Mouse (Mus musculus) gastrocnemius, adult 18-20 months (tissue): Measurements from ENCODE around the gene Cox11. TPM values are rescaled to one million over a fixed set of nuclear protein-coding genes. Genes with fewer than 3 reads are reported as not detected.
A peak's percentile ranks its signal among the peaks of the same experiment; 100 is the strongest.

Experiments used
- DNase-seq: peaks from one replicate; pipeline ENCODE4 v3.0.0; 2021; ENCODE audit warnings: low spot score
- total RNA-seq, 2 experiments: library from RNA; stranded (reverse); gene quantifications; 2 replicates each; pipeline ENCODE4 v1.2.3; 2021

The Cox11 gene
- total RNA-seq, 2 experiments from 2014 or later = 22.1 to 23.6 TPM

- DNase-seq = no peak
Observed at GRCm38 (mm10) chr11:90663618-90664297, 25.8 kb downstream of the Cox11 start.

GRCm38 (mm10) chr11:90664345-90664986, 26.5 kb downstream of the Cox11 start:
- no peak for DNase-seq

- peak; percentile 16 for DNase-seq
Observed at GRCm38 (mm10) chr11:90665161-90665560, 27.2 kb downstream of the Cox11 start.

- DNase-seq = no peak
Observed at GRCm38 (mm10) chr11:90666144-90666757, 28.3 kb downstream of the Cox11 start.

GRCm38 (mm10) chr11:90666916-90667315, 28.9 kb downstream of the Cox11 start:
- DNase-seq = no peak

GRCm38 (mm10) chr11:90667325-90667724, 29.4 kb downstream of the Cox11 start:
- no peak for DNase-seq

GRCm38 (mm10) chr11:90675479-90676110, 37.6 kb downstream of the Cox11 start:
- no peak for DNase-seq

- no peak for DNase-seq
Observed at GRCm38 (mm10) chr11:90677027-90677426, 39.1 kb downstream of the Cox11 start.

DNA sequence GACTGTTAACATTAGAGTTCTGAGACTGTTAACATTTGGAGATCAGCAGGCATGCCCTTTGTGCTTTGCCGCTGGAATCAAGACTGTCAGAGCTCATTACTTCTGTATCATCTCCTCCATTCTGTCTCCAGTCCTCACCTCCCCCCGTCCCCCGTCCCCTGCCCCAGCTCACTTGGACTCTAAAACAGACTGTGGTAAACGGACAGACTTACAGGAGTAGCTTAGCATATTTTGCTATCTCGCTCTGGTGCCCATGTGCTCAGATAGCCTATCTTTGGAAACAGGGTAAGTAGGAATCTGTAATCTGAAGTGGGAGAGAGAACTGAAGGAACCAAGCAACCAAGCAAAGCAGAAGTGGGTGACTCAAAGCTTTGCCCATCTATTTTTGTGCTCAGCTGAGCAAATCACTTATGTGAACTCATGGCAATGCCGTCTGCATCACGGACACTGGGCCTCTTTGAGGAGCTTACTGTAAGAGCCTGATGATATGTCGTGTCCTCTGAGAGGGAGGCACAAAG, 39.9 kb downstream of the Cox11 start:
- no peak for DNase-seq

GRCm38 (mm10) chr11:90678582-90678981, 40.6 kb downstream of the Cox11 start:
- DNase-seq = no peak

DNA sequence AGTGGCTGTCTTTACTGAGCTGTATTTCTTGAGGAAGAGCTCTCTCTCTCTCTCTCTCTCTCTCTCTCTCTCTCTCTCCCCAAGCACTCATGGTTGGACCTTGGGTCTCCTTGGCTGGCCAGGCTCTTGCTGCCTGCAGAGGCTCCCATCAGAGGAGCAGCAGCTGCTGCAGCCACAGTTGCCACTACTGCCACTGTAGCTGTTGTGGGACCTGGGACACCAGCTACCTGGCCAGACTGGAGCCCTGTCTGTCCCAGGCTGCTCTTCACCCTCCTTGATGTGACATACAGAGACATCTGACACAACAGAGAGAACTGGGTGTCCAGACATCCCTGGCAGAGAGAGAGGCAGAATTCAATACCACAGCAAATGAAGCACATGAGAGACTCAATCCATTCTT, 43.2 kb downstream of the Cox11 start:
- no peak for DNase-seq

DNA sequence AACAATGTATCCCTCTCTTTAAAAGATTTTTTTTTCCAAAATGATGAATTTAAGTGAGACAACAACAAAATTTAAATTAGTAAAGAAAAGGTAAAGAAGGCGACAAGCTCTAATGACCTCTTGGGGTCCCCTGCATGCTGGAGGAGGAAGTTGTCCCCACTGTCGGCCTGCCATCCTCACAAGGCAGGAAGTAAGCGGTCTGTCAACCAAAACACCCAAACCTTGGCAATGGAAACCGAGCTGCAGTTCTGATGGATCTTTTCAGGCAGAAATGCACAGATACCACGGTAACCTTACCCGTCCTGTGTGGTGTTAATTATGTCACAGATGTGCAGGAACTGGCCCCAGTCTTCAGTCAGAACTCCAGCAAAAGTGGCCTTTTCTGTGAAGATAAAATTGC, 46.8 kb downstream of the Cox11 start:
- DNase-seq = no peak

GRCm38 (mm10) chr11:90685196-90685595, 47.2 kb downstream of the Cox11 start:
- no peak for DNase-seq

GRCm38 (mm10) chr11:90686287-90687025, 48.5 kb downstream of the Cox11 start:
- no peak for DNase-seq

- no peak for DNase-seq
Observed at GRCm38 (mm10) chr11:90687040-90687439, 49.1 kb downstream of the Cox11 start.

DNA sequence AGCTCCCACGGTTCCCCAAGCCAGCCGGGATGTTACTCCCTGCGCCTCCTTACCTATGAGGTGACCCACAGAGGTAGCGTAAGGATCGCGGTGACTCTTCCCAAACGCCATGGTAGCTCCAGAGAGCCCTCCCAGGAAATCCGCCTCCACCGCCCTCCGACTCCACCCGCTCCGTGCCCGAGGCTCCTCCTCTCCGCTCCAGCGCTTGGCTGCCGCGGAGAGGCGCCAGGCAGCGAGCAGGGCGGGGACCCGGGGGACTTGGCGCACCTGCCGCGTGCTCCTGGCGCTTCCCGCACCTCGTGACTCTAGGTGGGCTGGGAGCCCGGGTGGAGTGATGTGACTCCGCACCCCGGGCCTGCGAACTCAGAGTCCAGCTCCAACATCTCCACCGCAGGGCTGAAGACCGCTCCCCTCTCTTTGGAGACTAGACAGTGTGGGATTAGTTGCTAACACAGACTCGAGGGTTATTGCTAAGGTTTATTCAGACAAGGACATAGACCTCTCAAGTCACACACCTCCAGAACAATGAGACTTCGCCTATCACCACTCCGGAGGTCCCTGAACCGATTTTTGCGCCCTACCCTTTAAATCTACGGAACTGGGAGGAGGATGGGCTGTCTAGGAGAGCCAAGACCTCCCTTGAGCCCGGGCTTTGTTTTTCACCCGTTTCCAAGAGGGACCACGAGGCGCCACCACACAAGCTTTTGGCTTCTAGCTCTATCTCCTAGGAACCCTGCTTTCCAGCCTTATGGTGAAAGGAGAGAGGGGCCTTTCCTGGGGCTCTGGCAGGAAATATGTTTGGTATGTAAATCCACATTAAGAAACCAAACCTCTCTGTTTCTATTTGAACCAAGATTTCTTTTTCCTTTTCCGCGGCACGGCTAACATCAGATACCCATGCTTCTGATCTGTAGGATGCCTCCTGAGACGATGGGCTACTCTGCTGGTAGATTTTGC, 49.8 kb downstream of the Cox11 start, which contains the start of gene Tom1l1:
Gene Tom1l1 (minus strand): TSS at position 907 of the 957 bp plus-strand sequence.
- DNase-seq = peak; percentile 83

- DNase-seq = no peak
Observed at GRCm38 (mm10) chr11:90690361-90690760, 52.4 kb downstream of the Cox11 start.

DNA sequence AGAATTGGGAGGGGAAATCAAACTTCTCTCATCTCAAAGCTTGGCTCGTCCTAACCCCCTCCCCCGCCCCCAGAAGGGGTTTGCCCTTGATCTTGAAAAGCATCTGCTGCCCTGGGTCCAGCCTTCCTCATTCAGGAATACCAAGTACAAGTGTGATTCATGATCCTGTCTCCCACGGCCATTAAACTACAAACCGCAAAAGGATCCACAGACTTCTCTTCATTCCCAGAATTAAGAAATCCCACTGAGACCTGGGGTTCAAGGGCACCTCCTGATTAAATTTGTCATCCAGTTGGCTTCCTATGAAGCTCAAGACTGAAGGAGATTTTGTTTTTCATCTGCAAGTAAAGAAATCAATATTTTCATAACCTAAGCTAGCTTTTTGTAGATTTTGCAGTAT, 56.2 kb downstream of the Cox11 start:
- DNase-seq = no peak
